Mouse (Mus musculus) adrenal gland (tissue): Measurements from ENCODE around the gene Mfsd4b3.
"Not testable (repeated sequence)": the region's sequence is repeated elsewhere in the genome, so short reads cannot be mapped to it uniquely, and the experiment has no call there.

Experiments used
- intact Hi-C: fragments of 180-260 bp; cut with DNase I; formaldehyde crosslinking; loops from one replicate; pipeline ENCODE4 v1.15.1; 2025

Mfsd4b3 gene

GRCm38 (mm10) chr10:39926616-39927139 lies 33.3 kb downstream of the Mfsd4b3 start, which contains the start of gene Mfsd4b2:
Gene Mfsd4b2, minus strand, starts transcription at chr10:39926923.
- intact Hi-C loops = no loop called here

DNA sequence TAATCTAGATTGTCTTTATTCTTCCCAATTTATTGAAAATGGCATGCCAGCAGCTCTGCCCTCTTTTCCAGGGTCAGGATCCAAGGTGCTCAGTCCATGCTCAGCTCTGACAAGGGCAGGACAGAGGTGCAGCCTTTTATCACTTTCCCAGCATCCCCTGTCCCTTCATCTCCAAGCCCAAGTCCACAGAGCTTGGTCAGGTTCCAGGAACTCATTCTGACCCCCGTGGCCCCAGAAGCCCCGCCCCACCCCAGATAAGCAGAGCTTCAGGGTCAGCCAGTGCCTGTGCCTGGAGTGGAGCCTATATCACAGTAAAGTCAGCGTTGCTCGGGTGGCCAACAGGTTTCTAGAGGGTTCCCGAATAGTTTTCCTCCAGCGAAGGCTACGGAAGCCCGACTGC lies 35.4 kb downstream of the Mfsd4b3 start:
- intact Hi-C loops = not testable (repeated sequence)

- intact Hi-C loops = no loop called here
Measured at GRCm38 (mm10) chr10:39912616-39913015, 47.3 kb downstream of the Mfsd4b3 start.

DNA sequence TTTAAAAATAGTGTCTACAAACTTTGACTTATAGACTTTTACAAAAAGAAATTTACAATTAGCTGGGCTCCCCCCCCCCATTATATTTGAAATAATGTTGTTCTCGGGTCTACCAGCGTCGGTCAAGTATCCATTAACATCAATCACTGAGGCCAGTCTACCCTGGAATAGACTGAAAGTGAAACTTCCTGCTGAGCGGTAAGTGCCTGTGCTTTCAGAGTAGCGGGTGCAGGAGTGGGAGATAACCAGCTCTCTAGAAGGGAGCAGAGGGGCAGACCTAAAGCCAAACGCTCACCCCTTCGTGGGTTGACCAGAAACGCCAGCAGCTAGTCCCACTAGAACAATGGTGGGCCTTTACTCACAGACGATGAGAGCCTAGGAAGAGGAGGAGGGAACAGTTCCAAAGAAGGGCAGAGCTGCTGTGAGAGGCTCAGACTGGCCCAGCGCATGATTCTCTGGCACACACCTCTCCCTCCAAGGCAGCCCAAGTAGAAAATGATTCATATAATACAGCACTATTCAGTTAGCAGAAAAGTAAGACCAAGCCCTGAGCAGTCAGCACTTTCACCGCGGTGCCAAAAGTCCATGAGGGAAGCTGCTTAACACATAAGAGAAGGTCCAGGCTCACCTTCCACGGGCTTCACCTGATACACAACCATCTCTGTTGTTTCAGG lies 51.0 kb downstream of the Mfsd4b3 start:
- intact Hi-C loops = no loop called here

DNA sequence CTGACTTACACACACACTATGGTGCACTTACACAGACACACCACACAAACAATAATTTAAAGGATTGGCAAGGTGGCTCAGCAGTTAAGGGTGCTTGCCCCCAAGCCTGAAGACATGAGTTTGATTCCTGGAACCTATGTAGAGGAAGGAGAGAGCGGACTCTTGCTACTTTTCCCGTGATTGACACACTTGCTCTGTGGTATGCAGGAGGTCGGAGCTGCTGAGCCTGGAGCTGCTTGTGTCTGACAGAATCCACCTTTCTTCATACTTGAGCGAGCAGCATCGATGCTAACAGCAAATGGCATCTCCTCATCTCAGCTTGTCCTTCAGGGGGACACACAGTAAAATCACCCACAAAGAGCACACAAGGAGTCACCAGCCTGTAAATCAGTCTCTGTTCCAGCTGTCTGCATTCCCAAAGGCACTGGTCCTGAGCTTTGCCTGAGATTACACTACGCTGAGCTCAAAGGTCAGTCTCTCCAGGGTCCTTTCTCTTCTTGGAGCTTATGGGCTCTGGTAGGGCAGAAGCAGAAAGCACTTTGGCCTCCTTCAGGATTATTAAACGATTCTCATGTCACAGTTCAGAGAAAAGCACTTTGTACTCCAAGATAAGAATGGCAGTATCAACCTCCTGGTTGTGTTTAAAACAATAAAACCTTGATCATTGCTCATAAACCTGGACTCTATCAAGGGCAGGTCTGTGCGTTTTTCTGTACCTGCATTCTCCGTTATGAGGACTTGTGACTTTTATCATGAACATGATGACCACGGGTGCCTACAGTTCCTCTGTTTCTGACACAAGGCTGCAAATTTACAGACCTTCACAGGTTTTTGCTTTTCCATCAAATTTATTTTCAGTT lies 52.9 kb downstream of the Mfsd4b3 start:
- intact Hi-C loops = no loop called here

GRCm38 (mm10) chr10:39904191-39904590 lies 55.8 kb downstream of the Mfsd4b3 start:
- intact Hi-C loops = no loop called here

DNA sequence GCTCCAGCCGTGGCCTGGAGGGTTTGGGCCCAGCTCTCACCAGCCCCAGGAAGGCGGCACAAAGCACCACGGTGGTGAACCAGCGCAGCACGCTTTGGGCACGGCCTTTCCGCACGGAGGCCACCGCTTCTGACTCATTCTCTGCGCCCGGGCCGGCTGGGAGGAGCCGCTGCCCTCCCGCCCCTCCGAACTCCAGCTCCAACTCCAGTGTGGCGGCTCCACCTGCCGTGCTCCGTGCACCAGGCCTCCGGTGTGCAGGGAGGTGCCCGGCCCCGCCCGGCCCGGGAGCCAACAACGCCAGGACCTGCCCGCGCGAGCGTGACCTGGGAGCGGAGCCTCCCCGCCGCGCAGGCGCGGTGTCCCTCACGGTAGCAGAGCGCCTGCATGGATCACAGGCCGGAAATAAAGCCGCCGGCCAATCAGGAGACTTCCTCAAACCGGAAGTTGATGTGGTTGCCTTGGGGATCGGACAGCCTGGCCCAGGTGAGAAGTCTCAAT lies 61.0 kb downstream of the Mfsd4b3 start, which contains the start of gene Mfsd4b4:
Gene Mfsd4b4, minus strand, starts transcription at position 365 of the 498 bp plus-strand sequence.
- intact Hi-C loops = loop anchor here (5.0 kb wide), 1 partner anchor 58 kb away; no protein-coding TSS in a partner anchor
